Mouse (Mus musculus) ES-Bruce4 (cell line): ENCODE measurements around the gene AC161166.1. TPM values are rescaled to one million over a fixed set of nuclear protein-coding genes. Genes with fewer than 3 reads are reported as not detected.

Experiments
- H3K27ac ChIP-seq: 2 replicates; pipeline ENCODE4 v1.5.1; 2012; ENCODE audit warnings: low read length, inconsistent platforms; ENCODE audit not compliant: insufficient read depth
- H3K27me3 ChIP-seq: 2 replicates; pipeline ENCODE4 v1.6.1; 2012; ENCODE audit warnings: mild to moderate bottlenecking, low read length, inconsistent platforms; ENCODE audit not compliant: control insufficient read depth, poor library complexity, insufficient read depth, severe bottlenecking
- H3K36me3 ChIP-seq: 2 replicates; pipeline ENCODE4 v1.6.1; 2012; ENCODE audit warnings: inconsistent platforms, mild to moderate bottlenecking, low read length, moderate library complexity; ENCODE audit not compliant: control insufficient read depth, poor library complexity, insufficient read depth, severe bottlenecking
- H3K4me1 ChIP-seq: one replicate; pipeline ENCODE4 v1.8.1; 2011; ENCODE audit warnings: low read length; ENCODE audit not compliant: control insufficient read depth, insufficient read depth
- H3K4me3 ChIP-seq: 2 replicates; pipeline ENCODE4 v1.5.1; 2011; ENCODE audit warnings: low read depth, mild to moderate bottlenecking, low read length
- H3K9ac ChIP-seq: 2 replicates; pipeline ENCODE4 v1.6.1; 2012; ENCODE audit warnings: low read depth, mild to moderate bottlenecking, inconsistent platforms; ENCODE audit not compliant: poor library complexity, severe bottlenecking
- H3K9me3 ChIP-seq: replicated peaks from 2 replicates; pipeline ENCODE4 v1.6.1; 2012; ENCODE audit warnings: mild to moderate bottlenecking, low read length, inconsistent platforms; ENCODE audit not compliant: control insufficient read depth, poor library complexity, insufficient read depth, severe bottlenecking
- CTCF ChIP-seq: IDR thresholded peaks from one replicate; pipeline ENCODE4 v1.8.1; 2011; ENCODE audit warnings: low read depth, low read length
- EP300 ChIP-seq: IDR thresholded peaks from 2 replicates; pipeline ENCODE4 v1.6.1; 2011; ENCODE audit warnings: low read depth, low read length; ENCODE audit not compliant: insufficient read depth
- POLR2A ChIP-seq: IDR thresholded peaks from one replicate; pipeline ENCODE4 v1.8.1; 2011; ENCODE audit warnings: low read length; ENCODE audit not compliant: insufficient read depth
- polyA plus RNA-seq: library from polyadenylated mRNA; stranded (reverse); fragments of >200 nt; gene quantifications from 2 replicates; pipeline ENCODE4 v1.2.4, GENCODE M21; 2011; ENCODE audit warnings: low read depth; ENCODE audit not compliant: missing spikeins, insufficient read depth, insufficient read length

Gene AC161166.1
- polyA plus RNA-seq, 1 experiment, result not detected

GRCm38 (mm10) chr7:24462388-24463319 lies 49.6 kb downstream of the AC161166.1 start, which contains the start of gene Plaur:
Gene Plaur, plus strand, starts transcription at chr7:24462484.
- H3K9ac ChIP-seq, result peak within 1 kb of the TSS; percentile 51
- peaks cover 4% of the 10 kb centered on the region for H3K4me1 ChIP-seq
- H3K4me3 ChIP-seq, result peak within 1 kb of the TSS; percentile 84
- TF ChIP-seq EP300 (no peak), POLR2A (no peak), CTCF (no peak)
- peaks cover 10% of the 10 kb centered on the region; the same call in 1 of the 2 replicates for H3K36me3 ChIP-seq
- peak within 1 kb of the TSS; percentile 65 for H3K27ac ChIP-seq
- H3K9me3 ChIP-seq, result no peaks in the 10 kb centered on the region
- no peaks in the 10 kb centered on the region for H3K27me3 ChIP-seq

- no peak for TF ChIP-seq EP300
- no peaks in the 10 kb centered on the region for H3K27me3 ChIP-seq
- no peaks in the 10 kb centered on the region for H3K9me3 ChIP-seq
- peaks cover 4% of the 10 kb centered on the region for H3K4me1 ChIP-seq
- H3K36me3 ChIP-seq, result no peaks in the 10 kb centered on the region
- no peak overlapping the region for H3K4me3 ChIP-seq
- no peak overlapping the region for H3K9ac ChIP-seq
- peak overlapping the region; percentile 65 for H3K27ac ChIP-seq
Observed at GRCm38 (mm10) chr7:24461376-24462051, 50.7 kb downstream of the AC161166.1 start.

Other genes with a start within 250 kb of the AC161166.1 start
- gene Zfp93, start 242.0 kb downstream of the AC161166.1 start, polyA plus RNA-seq, result 8.5 and 14.3 TPM in 2 replicates
- gene Zfp61, start 211.2 kb downstream of the AC161166.1 start, polyA plus RNA-seq, result 5.6 and 9.0 TPM in 2 replicates
- 4.7 and 5.3 TPM in 2 replicates for gene Zfp94, start 195.8 kb downstream of the AC161166.1 start, polyA plus RNA-seq
- gene Tescl, start 178.5 kb downstream of the AC161166.1 start, polyA plus RNA-seq, result not detected in 2 replicates
- gene Lypd5, start 163.3 kb downstream of the AC161166.1 start, polyA plus RNA-seq, result not detected in 2 replicates
- 1.4 and 1.8 TPM in 2 replicates for gene Kcnn4, start 142.2 kb downstream of the AC161166.1 start, polyA plus RNA-seq
- gene Smg9, start 112.8 kb downstream of the AC161166.1 start, polyA plus RNA-seq, result 25.5 and 37.9 TPM in 2 replicates
- not detected in 2 replicates for gene Irgc1, start 60.2 kb downstream of the AC161166.1 start, polyA plus RNA-seq
- gene Plaur, start 50.0 kb downstream of the AC161166.1 start, polyA plus RNA-seq, result 29.5 and 38.0 TPM in 2 replicates
- 10.4 and 12.2 TPM in 2 replicates for gene Cadm4, start 30.4 kb downstream of the AC161166.1 start, polyA plus RNA-seq
- 12.3 and 13.1 TPM in 2 replicates for gene Zfp428, start 5.4 kb downstream of the AC161166.1 start, polyA plus RNA-seq
- 7.2 and 8.2 TPM in 2 replicates for gene Irgq, start 18.2 kb upstream of the AC161166.1 start, polyA plus RNA-seq
- gene Pinlyp, start 33.7 kb upstream of the AC161166.1 start, polyA plus RNA-seq, result 1.1 TPM in 1 of 2 replicates, not detected in the other
- gene Xrcc1, start 33.8 kb upstream of the AC161166.1 start, polyA plus RNA-seq, result 84.8 and 85.8 TPM in 2 replicates
- 13.4 and 15.5 TPM in 2 replicates for gene Ethe1, start 75.1 kb upstream of the AC161166.1 start, polyA plus RNA-seq
- gene Zfp575, start 75.2 kb upstream of the AC161166.1 start, polyA plus RNA-seq, result 0.88 and 1.4 TPM in 2 replicates
- gene Phldb3, start 98.3 kb upstream of the AC161166.1 start, polyA plus RNA-seq, result 5.6 and 7.1 TPM in 2 replicates
- gene Lypd3, start 124.1 kb upstream of the AC161166.1 start, polyA plus RNA-seq, result 0.48 and 0.81 TPM in 2 replicates
- gene Tex101, start 164.2 kb upstream of the AC161166.1 start, polyA plus RNA-seq, result 0.85 and 1.5 TPM in 2 replicates
- not detected in 2 replicates for gene BC049730, start 196.8 kb upstream of the AC161166.1 start, polyA plus RNA-seq
- not detected in 2 replicates for gene Gm4763, start 214.5 kb upstream of the AC161166.1 start, polyA plus RNA-seq
- gene Cd177, start 247.9 kb upstream of the AC161166.1 start, polyA plus RNA-seq, result not detected in 2 replicates